Mouse (Mus musculus) heart, embryonic 10.5 days (tissue): ENCODE data around the gene 9530003J23Rik. TPM values are rescaled to one million over a fixed set of nuclear protein-coding genes. Genes with fewer than 3 reads are reported as not detected.
A peak's percentile ranks its signal among the peaks of the same experiment; 100 is the strongest.
"Not testable (repeated sequence)": the region's sequence is repeated elsewhere in the genome, so short reads cannot be mapped to it uniquely, and the experiment has no call there.

Experiments used
- DNase-seq: peaks from one replicate; pipeline ENCODE4 v3.0.0-alpha.2; 2017; ENCODE audit warnings: low spot score
- H3K27ac ChIP-seq: fragments of 300-500 bp; sonication (generic); 2 replicates; pipeline ENCODE4 v1.5.1; 2016; ENCODE audit warnings: mild to moderate bottlenecking
- H3K27me3 ChIP-seq: fragments of 300-500 bp; sonication (generic); 2 replicates; pipeline ENCODE4 v1.6.1; 2016; ENCODE audit warnings: mild to moderate bottlenecking; ENCODE audit not compliant: poor library complexity, insufficient read depth, severe bottlenecking
- H3K36me3 ChIP-seq: fragments of 300-500 bp; sonication (generic); 2 replicates; pipeline ENCODE4 v1.6.1; 2016; ENCODE audit warnings: mild to moderate bottlenecking, moderate library complexity
- H3K4me1 ChIP-seq: fragments of 300-500 bp; sonication (generic); 2 replicates; pipeline ENCODE4 v1.6.1; 2016; ENCODE audit warnings: mild to moderate bottlenecking
- H3K4me3 ChIP-seq: fragments of 300-500 bp; sonication (generic); 2 replicates; pipeline ENCODE4 v1.5.1; 2016; ENCODE audit warnings: mild to moderate bottlenecking, moderate library complexity
- H3K9me3 ChIP-seq: fragments of 300-500 bp; sonication (generic); 2 replicates; pipeline ENCODE4 v1.6.1; 2016; ENCODE audit warnings: mild to moderate bottlenecking, moderate library complexity
- WGBS: fragments of 180-500 bp; shearing (Covaris S2); methylation state at CpG from one replicate; pipeline ENCODE4 v1.1.7; 2016; 5-methylcytosine and 5-hydroxymethylcytosine counted together
- polyA plus RNA-seq: library from polyadenylated mRNA; unstranded; fragments of >200 nt; fragmentation: Nextera tagmentation; extraction: Ambion mirVana; gene quantifications from 2 replicates; pipeline ENCODE4 v1.2.1, GENCODE M21; 2016

Gene 9530003J23Rik
- polyA plus RNA-seq = not detected in 2 replicates

DNA sequence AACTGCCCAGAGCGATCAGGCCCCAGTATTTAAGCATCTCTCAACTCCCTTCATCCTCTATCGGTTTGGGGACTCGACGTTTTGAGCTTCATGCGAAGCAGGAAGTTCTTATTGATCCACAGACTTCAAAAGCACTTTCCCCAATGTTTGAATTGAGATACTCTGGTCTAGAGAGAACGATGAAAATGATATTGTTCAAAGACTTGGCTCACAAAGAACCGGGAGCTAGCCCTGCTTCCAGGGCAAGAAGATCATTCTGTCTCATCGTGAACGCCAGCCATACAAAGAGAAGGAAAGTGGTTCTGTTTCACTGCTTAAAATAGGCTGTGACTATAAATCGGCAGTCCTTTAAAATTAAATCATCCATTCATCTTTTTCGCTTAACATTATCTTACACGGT is at the start of gene 9530003J23Rik:
Gene 9530003J23Rik, minus strand, starts transcription at position 101 of the 400 bp plus-strand sequence.
- H3K36me3 ChIP-seq = no peaks in the 10 kb centered on the region
- DNase-seq = no peak
- no peak within 1 kb of the TSS for H3K27ac ChIP-seq
- 83% methylated on average over 12 of the region's 12 CpGs for WGBS
- peaks cover 11% of the 10 kb centered on the region; the same call in 1 of the 2 replicates for H3K4me1 ChIP-seq
- no peaks in the 10 kb centered on the region; the same call in 1 of the 2 replicates for H3K27me3 ChIP-seq
- no peak within 1 kb of the TSS for H3K4me3 ChIP-seq
- no peaks in the 10 kb centered on the region for H3K9me3 ChIP-seq

DNA sequence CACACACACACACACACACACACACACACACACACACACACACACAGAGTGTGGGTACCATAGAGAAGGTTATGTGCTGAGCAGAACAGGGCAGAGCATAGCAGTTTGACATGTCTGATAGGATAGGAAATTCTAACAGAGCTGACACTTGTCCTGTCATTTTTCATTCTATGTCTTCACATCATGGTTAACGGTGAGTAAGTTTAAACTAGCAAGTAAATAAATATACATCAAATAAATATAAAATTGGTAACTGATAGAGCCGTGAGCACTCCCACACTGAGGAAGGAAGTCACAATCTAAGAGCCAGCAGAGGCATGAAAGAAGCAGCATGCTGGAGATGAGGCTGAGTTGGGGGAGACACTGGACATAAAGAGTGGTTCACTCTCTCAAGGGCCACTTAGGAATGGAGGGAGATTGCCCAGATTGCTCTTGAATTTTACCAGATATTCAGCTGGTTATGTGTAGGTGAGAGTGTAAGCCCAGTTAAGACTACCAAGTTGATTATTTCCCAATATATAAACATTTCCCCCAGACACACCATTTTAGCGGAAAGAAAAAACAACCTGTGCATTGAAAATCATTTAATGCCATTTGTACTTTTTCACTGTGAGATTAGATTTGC is 48.8 kb upstream of the 9530003J23Rik start:
- H3K4me1 ChIP-seq = peaks cover 18% of the 10 kb centered on the region
- DNase-seq = no peak
- H3K36me3 ChIP-seq = no peaks in the 10 kb centered on the region
- H3K27me3 ChIP-seq = peaks cover 10% of the 10 kb centered on the region; the same call in 1 of the 2 replicates
- H3K27ac ChIP-seq = no peak overlapping the region
- no peak overlapping the region for H3K4me3 ChIP-seq
- WGBS = 84% methylated on average over 3 of the region's 3 CpGs
- no peaks in the 10 kb centered on the region for H3K9me3 ChIP-seq

DNA sequence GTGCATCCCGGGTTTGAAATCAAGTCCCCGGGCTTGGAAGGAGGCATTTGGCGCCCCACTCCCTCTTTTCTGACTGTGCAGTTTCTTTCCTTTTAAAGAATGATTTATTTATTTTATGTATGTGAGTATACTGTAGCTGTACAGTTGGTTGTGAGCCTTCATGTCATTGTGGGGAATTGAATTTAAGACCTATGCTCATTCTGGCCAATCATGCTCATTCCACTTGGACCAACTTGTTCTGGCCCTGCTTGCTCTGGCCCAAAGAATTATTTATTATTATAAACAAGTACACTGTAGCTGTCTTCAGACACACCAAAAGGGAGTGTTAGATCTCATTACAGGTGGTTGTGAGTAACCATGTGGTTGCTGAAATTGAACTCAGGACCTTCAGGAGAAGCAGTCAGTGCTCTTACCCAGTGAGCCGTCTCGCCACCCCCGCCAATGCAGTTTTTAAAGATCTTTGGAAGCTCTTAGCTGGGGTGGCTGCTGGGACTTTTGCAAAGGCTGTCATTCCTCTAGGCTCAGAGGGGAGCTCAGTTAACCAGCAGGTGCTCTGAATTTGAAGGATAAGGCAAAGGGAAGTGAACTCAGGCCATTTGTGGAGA is 48.0 kb upstream of the 9530003J23Rik start:
- H3K27ac ChIP-seq = no peak overlapping the region
- H3K36me3 ChIP-seq = no peaks in the 10 kb centered on the region
- H3K4me3 ChIP-seq = no peak overlapping the region
- no peaks in the 10 kb centered on the region for H3K9me3 ChIP-seq
- 79% methylated on average over 6 of the region's 6 CpGs for WGBS
- peaks cover 9% of the 10 kb centered on the region; the same call in 1 of the 2 replicates for H3K27me3 ChIP-seq
- DNase-seq = no peak
- peaks cover 21% of the 10 kb centered on the region for H3K4me1 ChIP-seq

DNA sequence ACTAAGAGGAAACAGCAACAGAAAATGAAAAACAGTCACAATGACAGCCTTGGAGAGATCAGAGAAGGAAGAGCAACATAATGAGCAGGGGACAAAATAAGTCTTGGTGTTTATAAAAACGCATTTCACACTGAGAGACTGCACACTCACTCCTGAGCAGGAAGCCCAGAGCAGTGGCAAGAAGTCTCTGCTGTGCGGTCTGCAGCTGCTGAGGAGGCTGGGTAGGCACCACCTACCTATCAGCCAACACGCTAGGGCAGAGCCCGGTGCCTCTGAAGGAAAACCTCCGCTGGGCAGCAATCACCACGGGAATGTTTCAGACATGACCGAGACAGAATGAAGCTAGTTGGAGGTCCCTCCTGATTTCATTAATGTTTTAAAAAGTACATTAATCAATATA is 47.1 kb upstream of the 9530003J23Rik start:
- 52% methylated on average over 4 of the region's 7 CpGs for WGBS
- H3K36me3 ChIP-seq, H3K27ac ChIP-seq, H3K9me3 ChIP-seq, DNase-seq, H3K4me3 ChIP-seq: not testable (repeated sequence)
- Histone ChIP-seq H3K4me1 (peaks cover 21% of the 10 kb centered on the region), H3K27me3 (peaks cover 12% of the 10 kb centered on the region; the same call in 1 of the 2 replicates)

DNA sequence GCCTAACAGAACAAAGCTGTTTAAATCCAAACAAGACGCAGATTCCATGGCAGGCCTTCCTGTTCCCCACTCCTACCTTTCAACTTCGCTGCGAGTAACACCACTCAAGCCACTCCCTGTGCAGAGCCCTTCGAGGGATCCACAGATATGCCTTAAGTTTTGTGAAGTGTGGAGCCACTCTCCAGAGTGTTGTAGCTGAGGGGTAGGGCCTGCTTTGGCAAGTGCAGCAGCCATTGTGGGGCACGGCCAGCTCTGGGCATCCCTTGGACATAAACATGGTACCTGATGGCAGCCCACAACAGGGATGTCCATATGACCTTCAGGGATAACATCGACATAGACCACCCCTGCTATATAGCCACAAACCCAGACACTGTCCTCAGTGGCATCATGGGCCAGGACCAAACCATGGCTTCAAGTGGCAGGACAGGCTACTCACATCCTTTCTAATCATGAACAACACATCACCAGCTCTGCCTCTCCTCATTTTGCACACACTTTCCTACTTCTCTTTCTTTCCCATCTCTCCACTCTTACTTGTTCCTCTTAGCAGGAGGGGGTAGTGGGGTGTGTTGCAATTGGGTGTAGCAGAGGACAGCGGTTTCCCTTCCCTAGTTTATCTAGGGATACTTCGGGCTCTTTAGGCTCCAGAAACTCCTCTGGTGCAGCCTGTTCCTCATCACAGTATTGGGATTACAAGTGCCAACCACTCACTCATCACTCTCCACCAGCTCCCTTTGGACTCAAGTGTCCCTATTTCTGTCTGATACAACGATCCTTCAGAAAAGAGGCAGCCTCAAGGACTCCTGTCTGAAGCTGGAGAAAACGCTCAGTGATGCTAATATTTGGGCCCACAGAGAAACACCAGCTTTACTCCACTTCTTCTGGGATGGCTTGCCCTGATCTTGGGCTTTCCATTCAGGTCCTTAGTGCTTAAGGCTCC is 46.3 kb upstream of the 9530003J23Rik start:
- no peak for DNase-seq
- Histone ChIP-seq H3K27ac (0 out of 2 replicates have a peak overlapping the region, but pooled peaks have one; percentile 52), H3K27me3 (peaks cover 18% of the 10 kb centered on the region; the same call in 1 of the 2 replicates), H3K36me3 (no peaks in the 10 kb centered on the region), H3K4me1 (peaks cover 21% of the 10 kb centered on the region), H3K9me3 (no peaks in the 10 kb centered on the region), H3K4me3 (no peak overlapping the region)
- 53% methylated on average over 10 of the region's 10 CpGs for WGBS

DNA sequence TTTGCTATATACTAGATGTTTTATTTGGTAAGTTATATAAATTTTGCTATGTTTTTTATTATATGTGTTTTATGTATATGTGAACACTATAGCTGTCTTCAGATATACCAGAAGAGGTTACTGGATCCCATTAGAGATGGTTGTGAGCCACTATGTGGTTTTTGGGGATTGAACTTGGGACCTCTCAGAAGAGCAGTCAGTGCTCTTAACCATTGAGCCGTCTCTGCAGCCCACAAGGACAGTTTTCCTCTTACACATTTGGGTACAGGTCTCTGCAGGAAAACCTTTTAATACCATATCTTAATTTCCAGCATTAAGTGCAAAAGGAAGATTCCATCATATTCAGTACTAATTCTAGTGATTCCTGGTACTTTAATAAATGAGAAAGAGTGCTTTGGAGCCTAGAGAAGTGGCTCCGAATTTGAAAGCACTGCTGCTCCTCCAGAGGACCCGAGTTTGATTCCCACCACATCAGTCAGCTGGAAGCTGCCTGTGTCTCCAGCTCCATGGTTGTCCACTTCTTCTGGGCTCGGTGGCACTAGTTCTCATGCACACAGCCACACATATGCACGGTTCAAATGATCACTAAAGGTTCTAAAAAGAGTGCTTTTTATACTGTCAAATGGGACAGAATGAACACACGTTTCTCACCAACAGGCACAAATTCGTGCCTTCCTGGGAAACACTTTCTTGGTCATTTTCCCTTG is 45.5 kb upstream of the 9530003J23Rik start:
- no peak for DNase-seq
- 81% methylated on average over 7 of the region's 7 CpGs for WGBS
- Histone ChIP-seq H3K27me3 (peaks cover 18% of the 10 kb centered on the region; the same call in 1 of the 2 replicates), H3K27ac (no peak overlapping the region), H3K9me3 (no peaks in the 10 kb centered on the region), H3K4me1 (peaks cover 21% of the 10 kb centered on the region), H3K4me3 (no peak overlapping the region), H3K36me3 (no peaks in the 10 kb centered on the region)

DNA sequence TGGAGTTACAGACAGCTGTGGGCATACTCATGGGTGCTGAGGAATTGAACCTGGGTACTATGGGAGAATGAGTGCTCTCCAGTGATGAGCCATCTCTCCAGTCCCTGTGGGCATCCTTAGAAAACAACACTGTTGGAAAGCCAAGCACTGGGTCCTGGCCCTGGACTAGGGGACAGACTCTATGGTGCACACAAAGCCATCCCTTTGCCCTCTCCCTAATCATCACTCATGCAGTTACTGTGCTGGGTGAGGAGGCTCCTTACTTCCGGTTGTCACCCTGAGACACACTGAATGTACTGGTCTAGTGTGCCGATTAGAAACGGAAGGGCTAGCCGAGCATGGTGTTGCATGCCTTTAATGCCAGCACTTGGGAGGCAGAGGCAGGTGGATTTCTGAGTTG is 44.7 kb upstream of the 9530003J23Rik start:
- 83% methylated on average over 4 of the region's 4 CpGs for WGBS
- not testable (repeated sequence) for H3K4me3 ChIP-seq, DNase-seq, H3K36me3 ChIP-seq, H3K9me3 ChIP-seq, H3K27ac ChIP-seq
- H3K27me3 ChIP-seq = peaks cover 18% of the 10 kb centered on the region; the same call in 1 of the 2 replicates
- H3K4me1 ChIP-seq = peaks cover 15% of the 10 kb centered on the region

DNA sequence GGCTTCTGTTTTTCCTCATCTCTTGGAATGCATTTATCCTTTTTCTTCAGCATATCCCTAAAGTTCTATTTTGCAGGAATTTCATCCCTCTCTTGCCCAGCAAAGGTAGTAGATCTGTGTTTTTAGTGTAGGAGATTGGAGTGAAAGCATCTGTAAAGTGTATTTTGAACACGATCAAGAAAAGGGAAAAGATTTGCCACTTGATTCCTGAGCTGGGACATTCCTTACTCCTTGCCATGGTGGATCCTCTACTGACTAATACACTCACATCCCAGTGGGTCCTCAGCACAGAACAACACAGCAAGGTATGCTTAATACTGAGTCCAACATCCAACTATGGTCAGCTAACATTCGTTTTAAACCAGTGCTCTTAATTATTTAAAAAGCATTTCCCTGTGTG is 44.0 kb upstream of the 9530003J23Rik start:
- H3K27ac ChIP-seq = no peak overlapping the region
- peaks cover 18% of the 10 kb centered on the region; the same call in 1 of the 2 replicates for H3K27me3 ChIP-seq
- no peaks in the 10 kb centered on the region for H3K9me3 ChIP-seq
- DNase-seq = no peak
- no peaks in the 10 kb centered on the region for H3K36me3 ChIP-seq
- no peak overlapping the region for H3K4me3 ChIP-seq
- peaks cover 14% of the 10 kb centered on the region for H3K4me1 ChIP-seq
- 75% methylated on average over 2 of the region's 2 CpGs for WGBS

DNA sequence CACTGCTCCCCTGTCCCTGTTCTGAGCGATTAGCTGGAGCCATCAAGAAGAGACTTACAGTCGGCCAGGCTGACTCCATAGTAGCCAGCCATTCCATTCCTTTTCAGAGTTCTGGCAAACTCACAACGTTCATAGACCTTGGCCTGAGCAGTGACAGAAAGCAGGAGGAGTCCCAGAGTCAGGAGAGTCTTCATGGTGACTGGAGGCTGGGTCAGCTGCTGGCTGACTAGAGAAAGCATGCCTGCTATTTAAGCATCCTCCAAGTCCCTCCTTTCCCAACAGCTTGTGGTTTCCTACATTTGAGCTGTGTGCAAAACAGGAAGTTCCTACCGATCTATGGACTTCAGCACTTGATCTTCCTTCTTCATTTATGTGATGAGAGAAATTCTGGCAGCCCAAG is 43.5 kb upstream of the 9530003J23Rik start, which contains the start of gene Lyz2:
Gene Lyz2, minus strand, starts transcription at position 273 of the 400 bp plus-strand sequence.
- peaks cover 14% of the 10 kb centered on the region for H3K4me1 ChIP-seq
- no peak for DNase-seq
- no peaks in the 10 kb centered on the region for H3K9me3 ChIP-seq
- no peak within 1 kb of the TSS; the same call in 1 of the 2 replicates for H3K27ac ChIP-seq
- WGBS = 43% methylated on average over 4 of the region's 4 CpGs
- H3K4me3 ChIP-seq = no peak within 1 kb of the TSS
- H3K36me3 ChIP-seq = no peaks in the 10 kb centered on the region
- peaks cover 18% of the 10 kb centered on the region; the same call in 1 of the 2 replicates for H3K27me3 ChIP-seq

DNA sequence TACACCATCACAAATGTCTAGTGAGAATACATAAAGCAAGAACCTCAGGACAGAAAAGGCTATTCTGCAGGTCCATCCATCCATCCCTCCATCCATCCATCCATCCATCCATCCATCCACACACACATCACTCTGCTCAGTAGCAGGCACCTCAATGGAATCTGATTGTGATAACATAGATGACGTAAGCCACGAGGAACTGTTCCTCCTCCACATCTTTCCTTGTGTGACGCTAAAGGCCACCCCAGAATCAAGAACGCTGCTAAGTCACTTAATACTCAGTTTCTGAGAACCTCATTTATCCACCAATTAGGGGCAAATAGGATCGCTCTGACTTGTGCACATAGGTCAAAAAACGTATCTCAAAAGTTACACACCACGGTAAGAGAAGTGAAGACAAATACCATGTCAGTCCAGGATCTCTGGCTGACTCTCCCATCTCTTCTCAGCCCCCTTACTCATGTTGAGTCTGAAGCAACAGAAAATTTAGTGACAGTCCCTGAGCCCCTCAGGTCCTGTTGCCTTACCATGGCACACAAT is 42.9 kb upstream of the 9530003J23Rik start:
- peaks cover 18% of the 10 kb centered on the region; the same call in 1 of the 2 replicates for H3K27me3 ChIP-seq
- H3K36me3 ChIP-seq = no peaks in the 10 kb centered on the region
- WGBS = 72% methylated on average over 7 of the region's 7 CpGs
- DNase-seq = no peak
- peaks cover 14% of the 10 kb centered on the region for H3K4me1 ChIP-seq
- no peak overlapping the region; the same call in 1 of the 2 replicates for H3K27ac ChIP-seq
- no peak overlapping the region for H3K4me3 ChIP-seq
- H3K9me3 ChIP-seq = no peaks in the 10 kb centered on the region

DNA sequence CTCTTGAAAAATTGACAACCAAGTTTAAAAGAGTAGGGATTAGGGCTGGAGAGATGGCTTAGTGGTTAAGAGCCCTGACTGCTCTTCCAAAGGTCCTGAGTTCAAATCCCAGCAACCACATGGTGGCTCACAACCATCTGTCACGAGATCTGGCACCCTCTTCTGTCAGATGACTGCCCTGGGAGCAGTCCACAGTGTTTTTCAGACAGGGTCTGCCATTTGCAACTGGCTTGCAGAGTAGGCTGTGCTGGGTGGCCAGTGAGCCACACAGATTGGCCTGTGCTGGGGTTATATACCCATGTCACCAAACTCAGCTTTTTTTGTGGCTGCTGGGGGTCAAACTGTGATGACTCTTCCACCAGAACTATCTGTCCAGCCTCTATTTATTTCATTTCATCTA is 41.5 kb upstream of the 9530003J23Rik start:
- Histone ChIP-seq H3K36me3 (no peaks in the 10 kb centered on the region), H3K27me3 (peaks cover 18% of the 10 kb centered on the region; the same call in 1 of the 2 replicates), H3K27ac (0 out of 2 replicates have a peak overlapping the region, but pooled peaks have one; percentile 19), H3K4me3 (no peak overlapping the region), H3K9me3 (no peaks in the 10 kb centered on the region), H3K4me1 (peaks cover 13% of the 10 kb centered on the region)
- no peak for DNase-seq
- whole genome bisulfite sequencing = 61% methylated on average over 1 of the region's 1 CpGs

DNA sequence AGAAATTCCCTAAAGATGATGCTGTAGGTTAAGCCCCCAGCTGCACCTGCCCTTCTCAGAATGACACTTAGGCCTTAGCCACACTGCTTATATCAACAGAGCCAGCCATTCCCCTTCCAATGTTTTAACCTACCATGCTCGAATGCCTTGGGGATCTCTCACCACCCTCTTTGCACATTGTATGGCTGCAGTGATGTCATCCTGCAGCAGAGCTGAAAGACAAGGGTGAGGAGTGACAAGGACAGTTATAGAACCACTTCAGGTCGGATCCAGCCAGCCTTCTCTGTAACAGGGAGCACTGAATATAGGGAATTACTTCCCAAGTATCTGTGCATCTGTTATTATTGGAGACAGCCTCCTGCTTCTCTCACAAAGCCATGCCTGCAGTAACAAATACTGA is 40.0 kb upstream of the 9530003J23Rik start:
- H3K27ac ChIP-seq = 0 out of 2 replicates have a peak overlapping the region, but pooled peaks have one; percentile 38

More for the DNA sequence above, 40.0 kb upstream of the 9530003J23Rik start:
- H3K4me3 ChIP-seq, H3K36me3 ChIP-seq, DNase-seq, H3K9me3 ChIP-seq: not testable (repeated sequence)
- Histone ChIP-seq H3K27me3 (peaks cover 25% of the 10 kb centered on the region; the same call in 1 of the 2 replicates), H3K4me1 (peaks cover 13% of the 10 kb centered on the region)
- 23% methylated on average over 2 of the region's 2 CpGs for WGBS
